Mouse (Mus musculus): Measurements from ENCODE around the gene Daam2. TPM values are rescaled to one million over a fixed set of nuclear protein-coding genes. Genes with fewer than 3 reads are reported as not detected.
"Not testable (repeated sequence)": the region's sequence is repeated elsewhere in the genome, so short reads cannot be mapped to it uniquely, and the experiment has no call there.

Gene Daam2
- polyA plus RNA-seq, 1 experiment from 2014 or later, result 6.7 TPM

DNA sequence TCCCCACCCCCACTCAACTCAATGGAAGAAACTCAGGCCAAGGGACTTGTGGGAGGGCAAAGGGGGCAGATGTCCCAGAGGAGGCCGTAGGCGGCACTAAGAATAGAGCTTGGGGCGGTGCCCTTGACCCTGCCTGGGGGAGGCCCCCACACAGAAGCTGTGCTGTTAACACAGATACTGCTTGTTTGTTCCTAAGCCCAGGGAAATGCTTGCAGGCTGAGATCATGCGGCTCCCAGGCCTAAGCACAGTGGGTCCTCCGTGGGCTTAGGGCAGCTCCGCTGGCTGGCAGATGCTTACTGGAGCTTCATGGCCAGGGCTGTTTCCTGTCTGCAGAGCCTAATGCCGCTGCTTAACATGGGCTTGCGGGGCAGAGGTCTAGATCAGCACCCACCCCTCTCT, 91.5 kb downstream of the Daam2 start:
- H3K4me1 ChIP-seq (ENCODE audit: insufficient read depth, low read length), result peaks cover 8% of the 10 kb centered on the region; the same call in 1 of the 2 replicates

DNA sequence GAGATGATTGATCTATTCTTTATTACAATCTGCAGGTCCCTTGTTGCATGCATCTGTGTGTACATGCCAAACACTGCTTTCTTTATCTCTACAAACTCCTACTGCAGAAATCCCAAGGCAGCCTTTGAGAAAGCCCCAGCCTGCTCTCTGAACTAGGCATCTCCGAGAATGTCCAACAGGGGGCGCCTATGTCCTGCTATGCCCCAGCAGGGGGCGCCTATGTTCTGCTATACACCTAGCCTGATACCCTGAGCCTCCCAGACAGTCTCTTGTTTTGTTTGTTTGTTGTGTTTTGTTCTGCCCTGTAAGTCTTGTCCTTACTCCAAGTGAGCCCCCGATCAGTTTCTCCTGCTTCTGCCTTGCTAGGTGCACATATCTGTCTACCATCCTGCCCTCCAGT, 95.9 kb downstream of the Daam2 start:
- Histone ChIP-seq H3K4me3 (ENCODE audit: low read length) (no peak overlapping the region), H3K36me3 (ENCODE audit: insufficient read depth, low read length) (peaks cover 6% of the 10 kb centered on the region; the same call in 1 of the 2 replicates), H3K27ac (ENCODE audit: low read length) (no peak overlapping the region), H3K4me1 (ENCODE audit: insufficient read depth, low read length) (no peaks in the 10 kb centered on the region), H3K4me2 (replicated peaks; ENCODE audit: low read depth, low read length) (no peak overlapping the region), H3K27me3 (ENCODE audit: insufficient read depth, low read length) (no peaks in the 10 kb centered on the region), H3K9ac (replicated peaks; ENCODE audit: low read length) (no peak overlapping the region), H3K9me3 (ENCODE audit: low read length) (no peaks in the 10 kb centered on the region)
- WGBS, result 24% methylated on average over 4 of the region's 4 CpGs
- peak; percentile 24; the same call in 1 of the 2 replicates for ATAC-seq (ENCODE audit: low FRiP score, low TSS enrichment)

More for the DNA sequence above, 91.5 kb downstream of the Daam2 start:
- Histone ChIP-seq H3K4me3 (ENCODE audit: low read length) (no peak overlapping the region), H3K9ac (replicated peaks; ENCODE audit: low read length) (no peak overlapping the region), H3K9me3 (ENCODE audit: low read length) (no peaks in the 10 kb centered on the region), H3K27ac (ENCODE audit: low read length) (0 out of 2 replicates have a peak overlapping the region, but pooled peaks have one; percentile 40), H3K36me3 (ENCODE audit: insufficient read depth, low read length) (peaks cover 6% of the 10 kb centered on the region; the same call in 1 of the 2 replicates), H3K27me3 (ENCODE audit: insufficient read depth, low read length) (no peaks in the 10 kb centered on the region), H3K4me2 (replicated peaks; ENCODE audit: low read depth, low read length) (no peak overlapping the region)
- 68% methylated on average over 8 of the region's 8 CpGs for WGBS
- no peak; the same call in 1 of the 2 replicates for ATAC-seq (ENCODE audit: low FRiP score, low TSS enrichment)

DNA sequence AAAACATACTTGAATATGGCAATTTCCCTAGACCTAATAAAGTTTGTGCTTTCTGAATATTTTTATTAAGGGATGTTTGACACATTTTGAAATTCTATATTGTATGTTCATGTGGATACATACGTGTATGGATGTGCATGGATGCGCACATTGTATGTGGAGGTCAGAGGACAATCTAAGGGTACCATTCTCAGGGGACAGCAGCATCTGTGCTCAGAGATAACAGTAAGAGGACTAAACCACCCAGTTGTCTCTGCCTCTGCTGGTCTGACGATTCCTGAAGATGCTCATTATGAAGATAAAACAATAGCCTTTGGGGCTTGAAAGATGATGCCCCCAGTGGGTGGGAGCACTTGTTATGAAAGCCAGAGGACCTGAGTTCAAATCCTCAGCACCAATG, 99.3 kb downstream of the Daam2 start:
- Histone ChIP-seq H3K4me2 (replicated peaks; ENCODE audit: low read depth, low read length) (no peak overlapping the region), H3K9me3 (ENCODE audit: low read length) (no peaks in the 10 kb centered on the region), H3K9ac (replicated peaks; ENCODE audit: low read length) (no peak overlapping the region), H3K4me3 (ENCODE audit: low read length) (no peak overlapping the region), H3K36me3 (ENCODE audit: insufficient read depth, low read length) (0 out of 2 replicates have a peak, but pooled peaks cover 9% of the 10 kb centered on the region), H3K27ac (ENCODE audit: low read length) (no peak overlapping the region), H3K4me1 (ENCODE audit: insufficient read depth, low read length) (no peaks in the 10 kb centered on the region), H3K27me3 (ENCODE audit: insufficient read depth, low read length) (no peaks in the 10 kb centered on the region)
- WGBS, result 88% methylated on average over 3 of the region's 3 CpGs
- ATAC-seq (ENCODE audit: low FRiP score, low TSS enrichment), result no peak

DNA sequence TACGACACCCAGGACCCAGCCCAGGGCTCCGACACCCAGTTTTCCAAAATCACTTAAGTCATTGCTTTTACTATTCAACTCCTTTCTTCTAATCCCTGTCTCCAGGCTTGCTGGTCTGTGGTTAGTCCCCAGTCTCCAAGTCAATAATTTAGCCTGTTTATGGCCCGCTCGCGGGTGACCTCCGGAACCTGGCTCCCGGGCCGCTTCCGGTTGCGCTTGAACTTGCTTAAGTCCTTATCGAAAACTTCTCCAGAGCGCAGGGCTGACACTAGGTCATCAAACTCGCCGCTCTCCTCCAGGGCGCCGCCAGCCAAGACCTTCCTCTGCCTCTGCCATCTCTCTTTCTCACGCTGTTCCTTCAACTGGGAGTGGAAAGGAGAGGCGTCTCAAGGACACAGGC, 105.8 kb downstream of the Daam2 start:
- Histone ChIP-seq H3K9ac (replicated peaks; ENCODE audit: low read length) (no peak overlapping the region), H3K4me3 (ENCODE audit: low read length) (no peak overlapping the region), H3K36me3 (ENCODE audit: insufficient read depth, low read length) (peaks cover 27% of the 10 kb centered on the region), H3K4me2 (replicated peaks; ENCODE audit: low read depth, low read length) (no peak overlapping the region), H3K4me1 (ENCODE audit: insufficient read depth, low read length) (no peaks in the 10 kb centered on the region), H3K27ac (ENCODE audit: low read length) (no peak overlapping the region), H3K27me3 (ENCODE audit: insufficient read depth, low read length) (no peaks in the 10 kb centered on the region), H3K9me3 (ENCODE audit: low read length) (no peaks in the 10 kb centered on the region)
- ATAC-seq (ENCODE audit: low FRiP score, low TSS enrichment), result no peak
- 89% methylated on average over 18 of the region's 18 CpGs for whole genome bisulfite sequencing

DNA sequence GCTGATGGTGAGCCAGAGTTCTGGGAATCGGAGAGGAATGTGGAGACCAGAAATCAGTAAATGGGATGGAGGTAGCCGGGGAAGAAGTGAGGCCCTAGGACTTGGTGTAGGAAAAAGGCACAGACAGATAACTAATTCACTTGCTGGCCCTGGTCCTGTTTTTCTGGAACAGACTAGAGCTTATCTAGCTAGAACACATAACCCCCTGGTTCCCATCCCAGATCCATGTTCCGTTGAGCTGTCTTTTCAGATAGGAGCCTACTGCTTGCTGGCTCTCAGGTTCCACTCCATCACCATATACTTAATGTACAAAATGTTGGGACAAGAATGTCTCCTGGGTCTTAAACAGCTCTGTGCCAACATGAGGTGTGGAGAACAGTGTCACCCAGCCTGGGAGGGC, 106.3 kb downstream of the Daam2 start:
- Histone ChIP-seq H3K4me1 (ENCODE audit: insufficient read depth, low read length) (no peaks in the 10 kb centered on the region), H3K27ac (ENCODE audit: low read length) (no peak overlapping the region), H3K4me2 (replicated peaks; ENCODE audit: low read depth, low read length) (no peak overlapping the region), H3K4me3 (ENCODE audit: low read length) (no peak overlapping the region), H3K9ac (replicated peaks; ENCODE audit: low read length) (no peak overlapping the region), H3K36me3 (ENCODE audit: insufficient read depth, low read length) (peaks cover 27% of the 10 kb centered on the region), H3K9me3 (ENCODE audit: low read length) (no peaks in the 10 kb centered on the region), H3K27me3 (ENCODE audit: insufficient read depth, low read length) (no peaks in the 10 kb centered on the region)
- WGBS, result 95% methylated on average over 3 of the region's 3 CpGs
- ATAC-seq (ENCODE audit: low FRiP score, low TSS enrichment), result no peak

DNA sequence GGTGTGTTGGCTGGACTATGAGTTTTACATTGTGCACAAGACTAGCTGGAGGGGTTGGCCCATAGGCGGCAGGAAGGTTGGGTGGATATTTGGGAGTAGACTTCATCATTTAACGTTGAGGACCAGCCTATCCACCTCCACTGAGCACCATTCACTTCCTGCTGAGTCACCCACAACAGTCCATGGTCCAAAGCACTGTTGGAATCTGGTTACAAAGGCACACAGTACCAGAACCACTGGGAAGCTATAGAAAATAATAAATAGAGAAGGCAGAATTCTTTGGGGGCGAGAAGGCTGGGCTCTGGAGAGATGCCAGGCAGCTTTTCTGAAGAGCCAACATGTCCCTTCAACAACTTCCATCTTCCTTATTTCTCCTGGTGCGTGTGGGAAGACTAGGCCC, 107.8 kb downstream of the Daam2 start:
- H3K36me3 ChIP-seq (ENCODE audit: insufficient read depth, low read length), result peaks cover 28% of the 10 kb centered on the region
- no peak overlapping the region for H3K4me2 ChIP-seq (replicated peaks; ENCODE audit: low read depth, low read length)
- WGBS, result 72% methylated on average over 4 of the region's 4 CpGs

DNA sequence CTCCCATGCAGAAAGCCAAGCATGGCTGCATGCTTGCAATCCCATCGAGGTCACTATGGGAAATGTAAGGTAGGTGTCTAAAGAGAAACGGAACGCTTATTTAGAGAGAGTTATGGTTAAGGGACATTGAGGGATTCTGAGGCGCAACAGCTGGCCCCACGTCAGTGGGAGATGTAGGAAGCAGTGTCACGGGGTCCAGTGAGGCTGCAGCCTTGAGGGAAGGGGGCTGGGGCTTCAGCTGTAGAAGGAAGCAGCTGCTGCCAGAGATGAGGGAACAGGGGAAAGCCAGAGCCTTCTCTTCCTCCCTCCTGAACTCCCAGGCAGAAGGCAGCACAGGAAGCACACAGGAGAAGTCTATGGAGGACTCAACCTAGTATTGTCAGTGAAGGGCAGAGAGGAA, 113.2 kb downstream of the Daam2 start:
- Histone ChIP-seq H3K9me3 (ENCODE audit: low read length) (no peaks in the 10 kb centered on the region), H3K36me3 (ENCODE audit: insufficient read depth, low read length) (peaks cover 25% of the 10 kb centered on the region), H3K4me2 (replicated peaks; ENCODE audit: low read depth, low read length) (no peak overlapping the region), H3K9ac (replicated peaks; ENCODE audit: low read length) (no peak overlapping the region), H3K4me1 (ENCODE audit: insufficient read depth, low read length) (peaks cover 15% of the 10 kb centered on the region), H3K27ac (ENCODE audit: low read length) (no peak overlapping the region), H3K27me3 (ENCODE audit: insufficient read depth, low read length) (no peaks in the 10 kb centered on the region), H3K4me3 (ENCODE audit: low read length) (no peak overlapping the region)
- WGBS, result 47% methylated on average over 6 of the region's 6 CpGs
- ATAC-seq (ENCODE audit: low FRiP score, low TSS enrichment), result peak; percentile 47; the same call in 1 of the 2 replicates

More for the DNA sequence above, 107.8 kb downstream of the Daam2 start:
- Histone ChIP-seq H3K4me1 (ENCODE audit: insufficient read depth, low read length) (peaks cover 4% of the 10 kb centered on the region), H3K27me3 (ENCODE audit: insufficient read depth, low read length) (no peaks in the 10 kb centered on the region), H3K9ac (replicated peaks; ENCODE audit: low read length) (no peak overlapping the region), H3K9me3 (ENCODE audit: low read length) (no peaks in the 10 kb centered on the region), H3K27ac (ENCODE audit: low read length) (no peak overlapping the region), H3K4me3 (ENCODE audit: low read length) (no peak overlapping the region)
- ATAC-seq (ENCODE audit: low FRiP score, low TSS enrichment), result no peak

DNA sequence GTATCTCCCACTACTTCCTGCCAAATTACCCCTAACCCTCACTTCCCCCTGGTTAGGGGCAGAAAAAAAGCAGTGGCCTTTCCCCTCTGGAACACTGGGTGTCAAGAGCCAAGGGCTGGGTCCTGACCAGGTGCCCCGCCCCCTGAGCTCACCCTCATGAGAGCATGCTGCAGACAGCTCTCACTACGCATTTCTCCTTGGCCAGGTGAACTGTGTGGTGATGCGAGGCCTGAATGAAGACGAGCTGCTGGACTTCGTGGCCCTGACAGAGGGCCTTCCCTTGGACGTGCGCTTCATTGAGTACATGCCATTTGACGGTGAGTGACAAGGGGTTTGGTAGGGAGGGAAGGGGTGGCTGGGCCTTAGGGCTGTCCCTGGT, 114.9 kb downstream of the Daam2 start:
- no peak overlapping the region for H3K27ac ChIP-seq (ENCODE audit: low read length)
- H3K4me1 ChIP-seq (ENCODE audit: insufficient read depth, low read length), result peaks cover 15% of the 10 kb centered on the region
- H3K27me3 ChIP-seq (ENCODE audit: insufficient read depth, low read length), result no peaks in the 10 kb centered on the region
- 90% methylated on average over 8 of the region's 8 CpGs for WGBS
- no peaks in the 10 kb centered on the region for H3K9me3 ChIP-seq (ENCODE audit: low read length)
- no peak overlapping the region for H3K4me3 ChIP-seq (ENCODE audit: low read length)
- ATAC-seq (ENCODE audit: low FRiP score, low TSS enrichment), result peak; percentile 42; the same call in 1 of the 2 replicates
- peaks cover 16% of the 10 kb centered on the region for H3K36me3 ChIP-seq (ENCODE audit: insufficient read depth, low read length)
- H3K9ac ChIP-seq (replicated peaks; ENCODE audit: low read length), result no peak overlapping the region
- no peak overlapping the region for H3K4me2 ChIP-seq (replicated peaks; ENCODE audit: low read depth, low read length)

DNA sequence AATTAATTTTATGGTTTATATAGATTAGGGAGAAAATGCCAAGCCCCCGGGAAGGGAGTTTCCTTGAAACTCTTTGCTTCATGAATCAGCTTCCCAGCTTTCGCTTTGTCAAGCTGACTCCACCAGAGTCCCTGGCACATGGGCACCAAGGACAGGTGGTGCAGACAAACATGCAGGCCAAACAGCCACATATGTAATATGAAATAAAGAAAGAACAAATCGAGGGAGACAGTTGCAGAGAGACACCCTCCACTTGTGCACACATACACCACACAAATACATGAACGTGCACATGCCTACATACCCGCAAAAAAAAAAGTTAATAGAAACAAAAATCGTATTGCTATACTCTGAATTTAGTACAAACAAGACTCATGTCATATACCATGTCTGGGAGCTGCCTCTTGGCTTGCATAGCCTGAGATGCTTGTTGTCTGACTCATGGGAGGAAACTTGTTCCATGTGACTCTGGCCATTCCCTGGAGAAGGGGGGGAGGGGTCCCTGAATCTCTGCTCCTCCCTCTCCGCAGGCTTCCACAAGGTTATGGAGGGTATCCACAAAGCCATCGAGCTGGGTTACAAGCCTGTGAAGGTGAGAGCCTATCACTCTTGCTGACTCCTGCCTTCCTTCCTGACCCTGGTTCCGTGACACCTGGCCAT, 115.4 kb downstream of the Daam2 start:
- H3K4me2 ChIP-seq (replicated peaks; ENCODE audit: low read depth, low read length), result no peak overlapping the region
- no peak overlapping the region for H3K4me3 ChIP-seq (ENCODE audit: low read length)
- 53% methylated on average over 8 of the region's 9 CpGs for WGBS
- peak; percentile 33; the same call in 1 of the 2 replicates for ATAC-seq (ENCODE audit: low FRiP score, low TSS enrichment)
- H3K36me3 ChIP-seq (ENCODE audit: insufficient read depth, low read length), result peaks cover 11% of the 10 kb centered on the region
- H3K9ac ChIP-seq (replicated peaks; ENCODE audit: low read length), result no peak overlapping the region
- no peaks in the 10 kb centered on the region for H3K27me3 ChIP-seq (ENCODE audit: insufficient read depth, low read length)
- no peak overlapping the region for H3K27ac ChIP-seq (ENCODE audit: low read length)
- H3K4me1 ChIP-seq (ENCODE audit: insufficient read depth, low read length), result peaks cover 15% of the 10 kb centered on the region
- no peaks in the 10 kb centered on the region for H3K9me3 ChIP-seq (ENCODE audit: low read length)

DNA sequence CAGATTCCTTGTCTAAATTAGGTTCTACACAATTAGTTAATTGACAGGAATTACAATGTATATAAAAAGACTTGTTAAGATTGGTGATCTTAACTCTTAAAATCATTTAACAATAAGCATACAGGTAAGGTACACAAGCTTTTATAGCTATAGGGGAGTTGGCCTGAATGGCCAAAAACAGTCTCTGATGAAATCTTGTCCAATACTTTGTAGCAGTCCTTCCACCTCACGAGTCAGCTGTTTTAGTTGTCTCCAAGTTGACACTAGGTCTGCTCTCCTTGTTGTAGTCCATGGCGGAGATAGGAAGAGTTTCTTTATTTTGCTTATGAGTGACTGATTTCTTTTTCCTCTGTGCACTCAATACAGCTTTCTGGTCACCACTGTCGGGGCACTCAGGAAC, 121.3 kb downstream of the Daam2 start:
- not testable (repeated sequence) for H3K9me3 ChIP-seq (ENCODE audit: low read length); H3K4me2 ChIP-seq (replicated peaks; ENCODE audit: low read depth, low read length); ATAC-seq (ENCODE audit: low FRiP score, low TSS enrichment); H3K9ac ChIP-seq (replicated peaks; ENCODE audit: low read length); H3K27ac ChIP-seq (ENCODE audit: low read length); H3K4me3 ChIP-seq (ENCODE audit: low read length); H3K27me3 ChIP-seq (ENCODE audit: insufficient read depth, low read length); H3K4me1 ChIP-seq (ENCODE audit: insufficient read depth, low read length)
- peaks cover 19% of the 10 kb centered on the region; the same call in 1 of the 2 replicates for H3K36me3 ChIP-seq (ENCODE audit: insufficient read depth, low read length)
- 45% methylated on average over 3 of the region's 3 CpGs for WGBS

All from kidney, embryonic 16.5 days (tissue).